Comparison of ENCODE assay signal across 25 mouse cellular contexts in genomic region chr6:119113362-119113761, GRCm38 (mm10).
"Had no signal": no experiment of that assay in that cellular context is flagged by ENCODE, and none has a peak within 500 bp of the region (broad histone marks: within the 10 kb centered on the region; RNA-seq: fewer than 3 reads in every experiment).

No protein-coding gene starts in this region.

- H3K27me3 ChIP-seq: limb, embryonic 12.5 days had no signal

- H3K9ac ChIP-seq: hindbrain, embryonic 12.5 days; hindbrain, embryonic 14.5 days; intestine, embryonic 15.5 days; limb, embryonic 12.5 days; liver, embryonic 13.5 days; liver, embryonic 15.5 days had no signal

- H3K4me3 ChIP-seq: gastrocnemius, adult 2 months; heart, embryonic 10.5 days; hindbrain, embryonic 10.5 days; hindbrain, embryonic 12.5 days; intestine, embryonic 15.5 days; layer of hippocampus, adult 2 months; left cerebral cortex, adult 2 months; limb, embryonic 10.5 days; limb, embryonic 12.5 days; liver, embryonic 13.5 days; liver, embryonic 15.5 days had no signal

- H3K36me3 ChIP-seq: hindbrain, embryonic 10.5 days; hindbrain, embryonic 12.5 days; intestine, embryonic 15.5 days; limb, embryonic 10.5 days; limb, embryonic 12.5 days; liver, embryonic 13.5 days; liver, embryonic 15.5 days had no signal

- H3K27ac ChIP-seq: gastrocnemius, adult 2 months; heart, embryonic 10.5 days; hindbrain, embryonic 10.5 days; hindbrain, embryonic 12.5 days; hindbrain, embryonic 14.5 days; intestine, embryonic 15.5 days; layer of hippocampus, adult 2 months; left cerebral cortex, adult 2 months; limb, embryonic 10.5 days; limb, embryonic 12.5 days; liver, embryonic 13.5 days; liver, embryonic 15.5 days had no signal

- H3K9me3 ChIP-seq: heart, embryonic 10.5 days; hindbrain, embryonic 10.5 days; hindbrain, embryonic 12.5 days; intestine, embryonic 15.5 days; limb, embryonic 10.5 days; limb, embryonic 12.5 days; liver, embryonic 13.5 days; liver, embryonic 15.5 days had no signal

- H3K4me2 ChIP-seq: hindbrain, embryonic 12.5 days; hindbrain, embryonic 14.5 days; intestine, embryonic 15.5 days; limb, embryonic 12.5 days; liver, embryonic 11.5 days; liver, embryonic 13.5 days; liver, embryonic 15.5 days had no signal

- DNase-seq: gastrocnemius, adult 2 months; gastrocnemius, postnatal 10 days; gastrocnemius, postnatal 25 days; heart, postnatal 36 days; kidney, adult 18-20 months; kidney, adult 8-10 months; kidney, postnatal 10 days; kidney, postnatal 25 days; kidney, postnatal 4 days; liver; liver, embryonic 13.5 days had no signal

- ATAC-seq: hindbrain, embryonic 16.5 days; inflammation-experienced regulatory T-cells, adult 6 months; intestine, embryonic 15.5 days; intestine, postnatal 0 days had no signal
